Mouse (Mus musculus): ENCODE measurements around the gene Gm5447. TPM values are rescaled to one million over a fixed set of nuclear protein-coding genes. Genes with fewer than 3 reads are reported as not detected.

Gene Gm5447
- total and polyA plus RNA-seq, 2 experiments from 2014 or later, result not detected

- Histone ChIP-seq H3K4me1 (ENCODE audit: insufficient read depth, low read length) (no peaks in the 10 kb centered on the region), H3K4me3 (ENCODE audit: low read length) (no peak overlapping the region), H3K27ac (no peak overlapping the region), H3K4me2 (ENCODE audit: low read depth, low read length) (no peak overlapping the region), H3K27me3 (ENCODE audit: insufficient read depth, low read length) (no peaks in the 10 kb centered on the region), H3K9me3 (ENCODE audit: low read length) (no peaks in the 10 kb centered on the region), H3K36me3 (ENCODE audit: insufficient read depth, low read length) (no peaks in the 10 kb centered on the region), H3K9ac (replicated peaks; ENCODE audit: low read length) (no peak overlapping the region)
- DNase-seq (ENCODE audit: low spot score) (no peak), ATAC-seq (no peak)
- 79% methylated on average over 6 of the region's 6 CpGs for WGBS
- TF ChIP-seq CTCF (IDR thresholded peaks at IDR 0.05; ENCODE audit: low read depth), result no peak
Measured at GRCm38 (mm10) chr13:31021927-31022326, 47.9 kb downstream of the Gm5447 start.

- no peak overlapping the region for H3K4me3 ChIP-seq (ENCODE audit: low read length)
- H3K4me2 ChIP-seq (ENCODE audit: low read depth, low read length), result no peak overlapping the region
- H3K9me3 ChIP-seq (ENCODE audit: low read length), result no peaks in the 10 kb centered on the region
- 76% methylated on average over 3 of the region's 3 CpGs for WGBS
- no peaks in the 10 kb centered on the region for H3K27me3 ChIP-seq (ENCODE audit: insufficient read depth, low read length)
- no peak overlapping the region for H3K9ac ChIP-seq (replicated peaks; ENCODE audit: low read length)
- H3K36me3 ChIP-seq (ENCODE audit: insufficient read depth, low read length), result no peaks in the 10 kb centered on the region
- H3K27ac ChIP-seq, result no peak overlapping the region
- ATAC-seq, result no peak
- H3K4me1 ChIP-seq (ENCODE audit: insufficient read depth, low read length), result no peaks in the 10 kb centered on the region
- no peak for TF ChIP-seq CTCF (IDR thresholded peaks at IDR 0.05; ENCODE audit: low read depth)
- DNase-seq (ENCODE audit: low spot score), result no peak
Measured at GRCm38 (mm10) chr13:31023664-31024063, 49.7 kb downstream of the Gm5447 start.

Other genes starting within 250 kb of the Gm5447 start
- gene Irf4, start 225.0 kb upstream of the Gm5447 start, total RNA-seq (2014; rRNA removed), result not detected in 2 replicates
- gene Irf4, start 225.0 kb upstream of the Gm5447 start, polyA plus RNA-seq (2015; fragmentation: Nextera tagmentation; extraction: Ambion mirVana), result 0.06 and 0.08 TPM in 2 replicates
- 0.63 and 1.2 TPM in 2 replicates for gene Hus1b, start 26.4 kb upstream of the Gm5447 start, total RNA-seq (2014; rRNA removed)
- not detected in 2 replicates for gene Hus1b, start 26.4 kb upstream of the Gm5447 start, polyA plus RNA-seq (2015; fragmentation: Nextera tagmentation; extraction: Ambion mirVana)
- gene Exoc2, start 111 bp upstream of the Gm5447 start, total RNA-seq (2014; rRNA removed), result 41.7 and 49.4 TPM in 2 replicates
- gene Exoc2, start 111 bp upstream of the Gm5447 start, polyA plus RNA-seq (2015; fragmentation: Nextera tagmentation; extraction: Ambion mirVana), result 35.5 and 36.5 TPM in 2 replicates